Mouse (Mus musculus): ENCODE data around the gene Zyg11b. TPM values are rescaled to one million over a fixed set of nuclear protein-coding genes. Genes with fewer than 3 reads are reported as not detected.

Gene Zyg11b
- polyA plus RNA-seq, 1 experiment = 58.5 TPM

- TF ChIP-seq POLR2A (IDR thresholded peaks at IDR 0.05; ENCODE audit: borderline replicate concordance, extremely low read depth, insufficient read depth, insufficient read length, poor library complexity, severe bottlenecking) (no peak), CTCF (IDR thresholded peaks at IDR 0.05; ENCODE audit: borderline replicate concordance, extremely low read depth, insufficient read depth, insufficient read length) (no peak)
Observed at GRCm38 (mm10) chr4:108336765-108337164, 35.9 kb upstream of the Zyg11b start.

GRCm38 (mm10) chr4:108335413-108335812 lies 34.5 kb upstream of the Zyg11b start:
- no peak for DNase-seq (ENCODE audit: low read depth)
- no peak for TF ChIP-seq CTCF (IDR thresholded peaks at IDR 0.05; ENCODE audit: borderline replicate concordance, extremely low read depth, insufficient read depth, insufficient read length)
- no peak for TF ChIP-seq POLR2A (IDR thresholded peaks at IDR 0.05; ENCODE audit: borderline replicate concordance, extremely low read depth, insufficient read depth, insufficient read length, poor library complexity, severe bottlenecking)

More at GRCm38 (mm10) chr4:108336765-108337164, 35.9 kb upstream of the Zyg11b start:
- no peak for DNase-seq (ENCODE audit: low read depth)

- DNase-seq (ENCODE audit: low read depth) = no peak
- TF ChIP-seq POLR2A (IDR thresholded peaks at IDR 0.05; ENCODE audit: borderline replicate concordance, extremely low read depth, insufficient read depth, insufficient read length, poor library complexity, severe bottlenecking) = no peak
- TF ChIP-seq CTCF (IDR thresholded peaks at IDR 0.05; ENCODE audit: borderline replicate concordance, extremely low read depth, insufficient read depth, insufficient read length) = no peak
Observed at GRCm38 (mm10) chr4:108332041-108332440, 31.1 kb upstream of the Zyg11b start.

- no peak for TF ChIP-seq POLR2A (IDR thresholded peaks at IDR 0.05; ENCODE audit: borderline replicate concordance, extremely low read depth, insufficient read depth, insufficient read length, poor library complexity, severe bottlenecking)
- TF ChIP-seq CTCF (IDR thresholded peaks at IDR 0.05; ENCODE audit: borderline replicate concordance, extremely low read depth, insufficient read depth, insufficient read length) = no peak
- no peak for DNase-seq (ENCODE audit: low read depth)
Observed at GRCm38 (mm10) chr4:108329840-108330239, 28.9 kb upstream of the Zyg11b start.

DNA sequence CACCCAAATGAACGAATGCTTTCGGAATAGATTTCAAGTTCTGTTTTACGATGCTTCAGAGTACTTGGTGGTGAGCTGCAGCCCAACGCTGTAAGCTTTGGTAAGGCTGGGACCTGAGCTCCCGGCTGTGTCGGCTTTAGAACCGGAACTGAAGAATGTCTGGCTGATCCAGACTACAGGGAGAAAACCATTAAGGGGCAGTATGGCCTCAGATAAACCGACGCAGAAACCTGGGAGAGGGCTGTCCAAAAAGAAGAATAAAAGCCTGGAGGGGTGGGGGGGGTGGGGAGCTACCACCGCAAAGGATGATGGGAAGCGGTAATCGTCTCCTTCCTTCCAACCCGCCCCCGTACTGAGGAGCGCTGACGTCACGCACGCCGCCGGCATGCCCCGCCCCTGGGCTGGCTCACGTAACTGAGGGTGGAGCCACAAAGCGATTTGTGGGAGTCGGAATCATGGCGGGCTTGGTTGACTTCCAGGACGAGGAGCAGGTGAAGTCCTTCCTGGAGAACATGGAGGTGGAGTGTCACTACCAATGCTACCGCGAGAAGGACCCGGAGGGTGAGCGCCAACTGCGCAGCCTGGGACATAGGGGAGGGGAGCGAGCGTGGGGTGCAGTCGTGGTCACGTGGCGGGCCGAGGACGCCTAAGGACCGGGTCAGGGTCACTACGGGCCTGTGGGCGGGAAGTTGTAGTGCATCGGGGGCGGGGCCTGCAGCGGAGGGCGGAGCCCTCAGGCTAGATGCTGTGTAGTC lies 27.0 kb upstream of the Zyg11b start, which contains the start of gene Coa7:
Gene Coa7 (plus strand): TSS at position 411 of the 755 bp plus-strand sequence.
- peak; percentile 99 for DNase-seq (ENCODE audit: low read depth)
- TF ChIP-seq CTCF (IDR thresholded peaks at IDR 0.05; ENCODE audit: borderline replicate concordance, extremely low read depth, insufficient read depth, insufficient read length) = no peak
- TF ChIP-seq POLR2A (IDR thresholded peaks at IDR 0.05; ENCODE audit: borderline replicate concordance, extremely low read depth, insufficient read depth, insufficient read length, poor library complexity, severe bottlenecking) = no peak

- peak; percentile 80 for DNase-seq (ENCODE audit: low read depth)
- TF ChIP-seq POLR2A (IDR thresholded peaks at IDR 0.05; ENCODE audit: borderline replicate concordance, extremely low read depth, insufficient read depth, insufficient read length, poor library complexity, severe bottlenecking) = no peak
- no peak for TF ChIP-seq CTCF (IDR thresholded peaks at IDR 0.05; ENCODE audit: borderline replicate concordance, extremely low read depth, insufficient read depth, insufficient read length)
Observed at GRCm38 (mm10) chr4:108327071-108327579, 26.2 kb upstream of the Zyg11b start.

GRCm38 (mm10) chr4:108323588-108323987 lies 22.7 kb upstream of the Zyg11b start:
- TF ChIP-seq CTCF (IDR thresholded peaks at IDR 0.05; ENCODE audit: borderline replicate concordance, extremely low read depth, insufficient read depth, insufficient read length) (no peak), POLR2A (IDR thresholded peaks at IDR 0.05; ENCODE audit: borderline replicate concordance, extremely low read depth, insufficient read depth, insufficient read length, poor library complexity, severe bottlenecking) (no peak)
- DNase-seq (ENCODE audit: low read depth) = no peak

DNA sequence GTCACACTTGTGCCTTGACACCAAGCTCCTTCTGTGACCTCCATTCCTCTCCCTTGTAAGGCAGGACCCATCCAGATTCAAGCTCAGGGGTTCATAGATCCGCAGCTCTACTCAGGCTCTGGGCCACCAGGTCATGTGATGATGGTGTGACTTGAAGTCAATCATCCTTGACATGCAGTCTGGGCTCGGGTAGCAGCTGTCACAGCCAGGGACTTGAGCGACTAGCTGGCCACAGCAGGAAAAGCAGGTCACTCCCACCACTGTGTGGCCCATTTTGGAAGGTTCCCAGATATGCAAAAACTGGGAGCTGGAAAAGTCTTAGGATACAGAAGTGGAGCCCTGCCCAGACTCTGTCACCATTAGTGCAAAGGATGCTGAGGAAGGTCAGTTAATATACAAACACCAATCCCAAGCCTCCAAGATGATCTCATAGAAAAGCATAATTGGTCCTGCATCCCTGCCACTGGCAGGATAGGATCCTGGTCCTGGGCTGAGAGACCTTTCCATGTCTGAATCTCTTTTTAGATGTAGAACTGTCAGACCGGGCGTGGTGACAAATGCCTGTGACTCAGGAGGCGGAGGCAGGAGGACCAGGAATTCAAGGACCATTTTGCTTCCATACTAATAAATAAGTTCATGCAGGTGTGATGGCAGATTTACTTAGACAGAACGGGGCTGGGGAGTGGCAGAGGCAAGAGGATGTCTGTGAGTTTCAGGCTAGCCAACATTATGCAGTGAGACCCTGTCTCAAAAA lies 19.9 kb upstream of the Zyg11b start:
- DNase-seq (ENCODE audit: low read depth) = no peak
- no peak for TF ChIP-seq CTCF (IDR thresholded peaks at IDR 0.05; ENCODE audit: borderline replicate concordance, extremely low read depth, insufficient read depth, insufficient read length)
- TF ChIP-seq POLR2A (IDR thresholded peaks at IDR 0.05; ENCODE audit: borderline replicate concordance, extremely low read depth, insufficient read depth, insufficient read length, poor library complexity, severe bottlenecking) = no peak

- no peak for DNase-seq (ENCODE audit: low read depth)
- TF ChIP-seq CTCF (IDR thresholded peaks at IDR 0.05; ENCODE audit: borderline replicate concordance, extremely low read depth, insufficient read depth, insufficient read length) (peak; percentile 34; the same call in 1 of the 2 replicates), POLR2A (IDR thresholded peaks at IDR 0.05; ENCODE audit: borderline replicate concordance, extremely low read depth, insufficient read depth, insufficient read length, poor library complexity, severe bottlenecking) (no peak)
Observed at GRCm38 (mm10) chr4:108319747-108320146, 18.9 kb upstream of the Zyg11b start.

GRCm38 (mm10) chr4:108318649-108319615 lies 18.0 kb upstream of the Zyg11b start:
- no peak for DNase-seq (ENCODE audit: low read depth)
- TF ChIP-seq POLR2A (IDR thresholded peaks at IDR 0.05; ENCODE audit: borderline replicate concordance, extremely low read depth, insufficient read depth, insufficient read length, poor library complexity, severe bottlenecking) (no peak), CTCF (IDR thresholded peaks at IDR 0.05; ENCODE audit: borderline replicate concordance, extremely low read depth, insufficient read depth, insufficient read length) (no peak)

Data from brain, embryonic 14.5 days (tissue).